Mouse (Mus musculus) midbrain, embryonic 16.5 days (tissue): ENCODE measurements around the gene Slc26a3. TPM values are rescaled to one million over a fixed set of nuclear protein-coding genes. Genes with fewer than 3 reads are reported as not detected.

Source experiments
- ATAC-seq: fragments of 200-750 bp; cut with Nextera tagmentation; 2 replicates; pipeline ENCODE4 v1.8.0; 2017; ENCODE audit warnings: moderate TSS enrichment
- H3K27ac ChIP-seq: fragments of 300-500 bp; sonication (generic); 2 replicates; pipeline ENCODE4 v1.5.1; 2014; ENCODE audit warnings: mild to moderate bottlenecking, low read length, mixed read lengths
- H3K27me3 ChIP-seq: fragments of 300-500 bp; sonication (generic); 2 replicates; pipeline ENCODE4 v1.6.1; 2014; ENCODE audit warnings: low read depth, low read length, mixed read lengths; ENCODE audit not compliant: control insufficient read depth, insufficient read depth
- H3K36me3 ChIP-seq: fragments of 300-500 bp; sonication (generic); 2 replicates; pipeline ENCODE4 v1.6.1; 2014; ENCODE audit warnings: mild to moderate bottlenecking, low read length, moderate library complexity, mixed read lengths; ENCODE audit not compliant: control insufficient read depth, insufficient read depth
- H3K4me1 ChIP-seq: fragments of 300-500 bp; sonication (generic); 2 replicates; pipeline ENCODE4 v1.6.1; 2014; ENCODE audit warnings: mild to moderate bottlenecking, low read length, mixed read lengths; ENCODE audit not compliant: control insufficient read depth, insufficient read depth
- H3K4me2 ChIP-seq: fragments of 300-500 bp; sonication (generic); 2 replicates; pipeline ENCODE4 v1.6.1; 2014; ENCODE audit warnings: mild to moderate bottlenecking, low read length, mixed read lengths
- H3K4me3 ChIP-seq: fragments of 300-500 bp; sonication (generic); 2 replicates; pipeline ENCODE4 v1.5.1; 2014; ENCODE audit warnings: low read depth, mild to moderate bottlenecking, low read length, moderate library complexity, mixed read lengths
- H3K9ac ChIP-seq: fragments of 300-500 bp; sonication (generic); 2 replicates; pipeline ENCODE4 v1.6.1; 2014; ENCODE audit warnings: low read depth, low read length, mixed read lengths
- H3K9me3 ChIP-seq: fragments of 300-500 bp; sonication (generic); replicated peaks from 2 replicates; pipeline ENCODE4 v1.6.1; 2014; ENCODE audit warnings: mild to moderate bottlenecking, low read length, mixed read lengths; ENCODE audit not compliant: control insufficient read depth, poor library complexity, severe bottlenecking
- WGBS: fragments of 180-500 bp; shearing (Covaris S2); extraction: QIAGEN DNeasy Blood & Tissue Kit; methylation state at CpG from one replicate; pipeline ENCODE4 v1.1.7; 2014; 5-methylcytosine and 5-hydroxymethylcytosine counted together
- polyA plus RNA-seq: library from polyadenylated mRNA; unstranded; fragments of >200 nt; fragmentation: Nextera tagmentation; extraction: Ambion mirVana; gene quantifications from 2 replicates; pipeline ENCODE4 v1.2.1, GENCODE M21; 2015

Slc26a3 gene
- polyA plus RNA-seq, 1 experiment from 2014 or later, result 0.09 TPM

DNA sequence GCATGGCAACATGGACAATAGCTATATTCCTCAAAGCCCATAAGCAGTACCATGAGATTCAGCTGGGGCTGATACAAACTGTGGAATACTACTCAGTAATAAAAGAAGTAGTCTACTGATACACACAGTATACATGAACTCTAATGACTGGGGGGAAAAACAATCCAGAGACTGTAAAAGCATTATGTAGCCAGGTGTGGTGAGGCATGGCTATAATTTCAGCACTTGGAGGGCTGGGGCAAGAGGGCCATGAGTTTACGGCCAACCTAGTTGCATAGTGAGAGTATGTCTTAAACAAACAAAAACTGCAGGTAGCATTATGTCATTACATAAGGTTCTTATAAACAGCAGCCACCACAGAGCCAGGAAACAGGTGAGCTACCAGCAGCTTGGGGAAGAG lies 10.2 kb downstream of the Slc26a3 start:
- Histone ChIP-seq H3K4me1 (no peaks in the 10 kb centered on the region), H3K9me3 (no peaks in the 10 kb centered on the region), H3K36me3 (no peaks in the 10 kb centered on the region), H3K4me3 (no peak overlapping the region), H3K27me3 (no peaks in the 10 kb centered on the region), H3K9ac (no peak overlapping the region), H3K4me2 (no peak overlapping the region), H3K27ac (no peak overlapping the region)
- no peak for ATAC-seq
- WGBS, result 78% methylated on average over 1 of the region's 1 CpGs

GRCm38 (mm10) chr12:31401930-31402329 lies 11.3 kb downstream of the Slc26a3 start:
- no peaks in the 10 kb centered on the region for H3K36me3 ChIP-seq
- H3K9ac ChIP-seq, result no peak overlapping the region
- H3K27ac ChIP-seq, result no peak overlapping the region
- H3K27me3 ChIP-seq, result no peaks in the 10 kb centered on the region
- no peak overlapping the region for H3K4me2 ChIP-seq
- 88% methylated on average over 6 of the region's 6 CpGs for WGBS
- H3K4me1 ChIP-seq, result no peaks in the 10 kb centered on the region
- no peaks in the 10 kb centered on the region for H3K9me3 ChIP-seq
- no peak for ATAC-seq
- H3K4me3 ChIP-seq, result no peak overlapping the region

- Histone ChIP-seq H3K4me3 (no peak overlapping the region), H3K4me2 (no peak overlapping the region), H3K9me3 (no peaks in the 10 kb centered on the region), H3K9ac (no peak overlapping the region), H3K27me3 (no peaks in the 10 kb centered on the region), H3K27ac (no peak overlapping the region), H3K4me1 (no peaks in the 10 kb centered on the region), H3K36me3 (no peaks in the 10 kb centered on the region)
- WGBS, result 83% methylated on average over 5 of the region's 5 CpGs
- ATAC-seq, result no peak
These were observed 14.0 kb downstream of the Slc26a3 start for GRCm38 (mm10) chr12:31404575-31405240.

DNA sequence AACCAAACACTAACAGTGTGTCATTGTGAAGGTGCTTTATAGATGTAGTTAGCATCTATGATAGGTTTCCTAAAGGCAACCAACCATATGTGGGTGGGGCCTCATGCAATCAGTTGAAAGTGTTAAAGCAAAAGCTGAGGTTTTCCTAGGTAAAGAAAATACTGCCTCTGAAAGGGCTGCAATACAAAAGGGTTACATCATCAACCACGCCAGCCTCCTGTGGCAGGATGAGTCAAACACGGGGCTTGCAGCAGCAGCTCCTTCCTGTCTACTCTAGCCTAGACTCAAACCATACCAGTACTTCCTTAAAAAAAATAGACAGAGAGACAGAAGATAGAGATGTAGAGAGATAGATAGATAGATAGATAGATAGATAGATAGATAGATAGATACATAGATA lies 25.3 kb downstream of the Slc26a3 start:
- WGBS, result 80% methylated on average over 2 of the region's 2 CpGs
- Histone ChIP-seq H3K4me3 (no peak overlapping the region), H3K9me3 (no peaks in the 10 kb centered on the region), H3K27me3 (no peaks in the 10 kb centered on the region), H3K36me3 (no peaks in the 10 kb centered on the region), H3K27ac (no peak overlapping the region), H3K4me1 (no peaks in the 10 kb centered on the region), H3K9ac (no peak overlapping the region), H3K4me2 (no peak overlapping the region)
- no peak for ATAC-seq

DNA sequence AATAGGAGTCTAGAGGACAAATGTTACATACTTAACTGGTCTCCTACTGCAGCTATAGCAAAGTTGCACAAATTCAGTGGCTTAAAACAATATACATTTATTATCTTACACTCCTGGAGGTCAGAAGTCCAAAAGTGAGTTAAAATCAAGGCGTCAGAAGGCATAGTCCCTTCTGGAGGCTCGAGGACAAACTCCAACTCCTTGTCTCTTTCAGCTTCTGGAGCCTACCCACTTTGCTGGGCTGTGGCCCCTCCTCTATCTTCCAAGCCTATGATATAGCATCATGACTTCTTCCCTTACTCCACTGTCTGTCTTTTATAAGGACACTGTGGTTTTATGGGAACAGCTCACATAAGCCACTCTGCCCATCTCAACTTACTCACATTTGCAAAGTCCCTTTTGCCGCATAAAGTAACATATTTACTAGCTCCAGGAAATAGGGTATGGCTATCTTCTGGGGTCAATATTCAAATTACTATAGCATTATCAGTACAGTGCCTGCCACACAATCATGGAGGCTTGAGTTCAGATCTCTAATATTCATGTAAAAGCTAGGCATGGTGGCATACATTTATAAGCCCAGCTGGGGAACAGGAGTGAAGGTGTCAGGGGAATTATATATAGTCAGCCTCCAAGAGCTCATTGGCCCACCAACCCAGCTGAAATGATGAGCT lies 31.4 kb downstream of the Slc26a3 start:
- ATAC-seq, result no peak
- whole genome bisulfite sequencing, result 82% methylated on average over 3 of the region's 3 CpGs
- H3K4me1 ChIP-seq, result no peaks in the 10 kb centered on the region

DNA sequence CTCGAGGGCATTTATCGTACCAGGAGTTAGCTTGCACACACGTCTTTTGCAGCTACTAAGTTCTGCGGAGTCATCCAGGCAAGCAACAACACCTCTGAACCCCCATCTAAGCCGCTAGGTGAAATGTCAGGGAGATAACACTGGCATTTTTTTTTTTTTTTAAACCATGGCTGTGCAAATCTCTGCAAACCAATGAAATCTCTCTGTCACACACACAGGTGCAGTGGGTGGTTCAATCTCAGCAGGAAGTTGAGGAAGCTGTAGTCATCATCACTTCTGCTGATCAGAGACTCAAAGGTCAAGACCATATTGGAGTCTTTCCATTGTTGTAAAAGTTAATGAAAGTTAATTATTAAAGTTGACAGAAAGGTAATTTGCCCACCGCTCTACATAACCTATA lies 47.1 kb downstream of the Slc26a3 start:
- H3K4me3 ChIP-seq, result no peak overlapping the region
- H3K9ac ChIP-seq, result no peak overlapping the region
- H3K27me3 ChIP-seq, result no peaks in the 10 kb centered on the region
- H3K4me1 ChIP-seq, result no peaks in the 10 kb centered on the region
- no peak overlapping the region for H3K27ac ChIP-seq
- 81% methylated on average over 6 of the region's 6 CpGs for WGBS
- no peaks in the 10 kb centered on the region for H3K9me3 ChIP-seq
- no peaks in the 10 kb centered on the region for H3K36me3 ChIP-seq
- H3K4me2 ChIP-seq, result no peak overlapping the region
- ATAC-seq, result no peak

More for the DNA sequence above, 31.4 kb downstream of the Slc26a3 start:
- Histone ChIP-seq H3K9ac (no peak overlapping the region), H3K27ac (no peak overlapping the region), H3K4me3 (no peak overlapping the region), H3K9me3 (no peaks in the 10 kb centered on the region), H3K4me2 (no peak overlapping the region), H3K36me3 (no peaks in the 10 kb centered on the region), H3K27me3 (no peaks in the 10 kb centered on the region)

- Histone ChIP-seq H3K9ac (no peak overlapping the region), H3K4me1 (0 out of 2 replicates have a peak, but pooled peaks cover 3% of the 10 kb centered on the region), H3K27me3 (no peaks in the 10 kb centered on the region), H3K9me3 (no peaks in the 10 kb centered on the region), H3K4me2 (no peak overlapping the region), H3K4me3 (no peak overlapping the region), H3K36me3 (no peaks in the 10 kb centered on the region), H3K27ac (no peak overlapping the region)
- ATAC-seq, result no peak
- WGBS, result 73% methylated on average over 2 of the region's 2 CpGs
These were observed 48.9 kb downstream of the Slc26a3 start for GRCm38 (mm10) chr12:31439612-31440011.

DNA sequence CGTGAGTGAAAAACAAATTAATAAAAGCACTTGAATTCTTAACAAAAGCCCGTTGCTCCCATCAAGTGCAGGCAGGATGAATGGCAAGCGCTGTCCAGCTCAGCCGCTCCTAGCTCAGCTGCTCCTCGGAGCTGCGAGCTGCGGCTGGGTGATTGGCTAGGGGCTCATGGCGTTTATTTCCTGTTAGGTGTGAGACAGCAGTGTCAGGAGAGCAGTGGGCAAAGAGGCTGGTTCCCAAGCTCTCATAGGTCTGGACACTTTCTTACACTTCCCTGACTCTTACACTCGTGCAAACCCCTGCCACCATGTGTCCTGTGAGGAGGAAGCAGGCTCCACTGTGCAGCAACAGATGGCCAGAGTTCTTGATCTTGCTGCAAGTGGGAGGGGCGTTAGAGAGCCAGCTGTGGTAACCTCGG lies 53.5 kb downstream of the Slc26a3 start:
- H3K4me3 ChIP-seq, result peak overlapping the region; percentile 19; the same call in 1 of the 2 replicates
- ATAC-seq, result peak; percentile 85
- H3K4me2 ChIP-seq, result peak overlapping the region; percentile 58
- H3K36me3 ChIP-seq, result no peaks in the 10 kb centered on the region
- H3K4me1 ChIP-seq, result 0 out of 2 replicates have a peak, but pooled peaks cover 3% of the 10 kb centered on the region
- no peak overlapping the region for H3K9ac ChIP-seq
- no peaks in the 10 kb centered on the region for H3K9me3 ChIP-seq
- WGBS, result under 1% methylated on average over 11 of the region's 11 CpGs
- H3K27me3 ChIP-seq, result no peaks in the 10 kb centered on the region
- H3K27ac ChIP-seq, result no peak overlapping the region

- Histone ChIP-seq H3K4me3 (no peak overlapping the region), H3K9me3 (no peaks in the 10 kb centered on the region), H3K9ac (no peak overlapping the region), H3K4me2 (no peak overlapping the region), H3K36me3 (no peaks in the 10 kb centered on the region), H3K27me3 (no peaks in the 10 kb centered on the region), H3K4me1 (0 out of 2 replicates have a peak, but pooled peaks cover 3% of the 10 kb centered on the region), H3K27ac (no peak overlapping the region)
- 64% methylated on average over 6 of the region's 6 CpGs for WGBS
- ATAC-seq, result no peak
These were observed 54.2 kb downstream of the Slc26a3 start for GRCm38 (mm10) chr12:31444827-31445226.
